Mouse (Mus musculus) limb, embryonic 14.5 days (tissue): ENCODE measurements at regions not wholly inside any gene's neighbourhood (a gene's known extent, or its start where the extent isn't known, plus 50 kb on each side); places are given as distances from the start of the nearest gene placed in this dataset.

Source experiments
- ATAC-seq: fragments of 200-750 bp; cut with Nextera tagmentation; 2 replicates; pipeline ENCODE4 v1.8.0; 2017; ENCODE audit warnings: low read depth, moderate number of reproducible peaks, moderate TSS enrichment; ENCODE audit not compliant: low FRiP score
- DNase-seq: peaks from one replicate; pipeline ENCODE4 v3.0.0-alpha.2; 2015; ENCODE audit warnings: low spot score
- H3K27ac ChIP-seq: fragments of 300-500 bp; sonication (generic); replicated peaks from 2 replicates; pipeline ENCODE4 v1.5.1; 2014; ENCODE audit warnings: low read depth, mild to moderate bottlenecking, low read length, moderate library complexity, mixed read lengths
- H3K27me3 ChIP-seq: fragments of 300-500 bp; sonication (generic); 2 replicates; pipeline ENCODE4 v1.6.1; 2014; ENCODE audit warnings: low read length, mixed read lengths; ENCODE audit not compliant: control insufficient read depth, insufficient read depth
- H3K36me3 ChIP-seq: fragments of 300-500 bp; sonication (generic); 2 replicates; pipeline ENCODE4 v1.6.1; 2014; ENCODE audit warnings: mild to moderate bottlenecking, low read length, moderate library complexity, mixed read lengths; ENCODE audit not compliant: control insufficient read depth, insufficient read depth
- H3K4me1 ChIP-seq: fragments of 300-500 bp; sonication (generic); 2 replicates; pipeline ENCODE4 v1.6.1; 2014; ENCODE audit warnings: antibody characterized with exemption, low read length, mixed read lengths; ENCODE audit not compliant: control insufficient read depth, insufficient read depth
- H3K4me2 ChIP-seq: fragments of 300-500 bp; sonication (generic); replicated peaks from 2 replicates; pipeline ENCODE4 v1.6.1; 2014; ENCODE audit warnings: low read depth, mild to moderate bottlenecking, low read length, moderate library complexity; ENCODE audit not compliant: severe bottlenecking
- H3K4me3 ChIP-seq: fragments of 300-500 bp; sonication (generic); replicated peaks from 2 replicates; pipeline ENCODE4 v1.5.1; 2014; ENCODE audit warnings: low read length
- H3K9ac ChIP-seq: fragments of 300-500 bp; sonication (generic); 2 replicates; pipeline ENCODE4 v1.6.1; 2014; ENCODE audit warnings: mild to moderate bottlenecking, low read depth, low read length, moderate library complexity; ENCODE audit not compliant: severe bottlenecking
- H3K9me3 ChIP-seq: fragments of 300-500 bp; sonication (generic); 2 replicates; pipeline ENCODE4 v1.6.1; 2016; ENCODE audit warnings: low read length; ENCODE audit not compliant: control insufficient read depth
- POLR2A ChIP-seq: fragments of 200-500 bp; IDR thresholded peaks from 2 replicates; pipeline ENCODE4 v1.8.0; 2012; ENCODE audit warnings: inconsistent platforms, mild to moderate bottlenecking, moderate library complexity, borderline replicate concordance; ENCODE audit not compliant: insufficient read depth, insufficient read length; ENCODE audit errors: extremely low read depth
- WGBS: fragments of 180-500 bp; shearing (Covaris S2); extraction: QIAGEN DNeasy Blood & Tissue Kit; methylation state at CpG from one replicate; pipeline ENCODE4 v1.1.7; 2014; 5-methylcytosine and 5-hydroxymethylcytosine counted together

DNA sequence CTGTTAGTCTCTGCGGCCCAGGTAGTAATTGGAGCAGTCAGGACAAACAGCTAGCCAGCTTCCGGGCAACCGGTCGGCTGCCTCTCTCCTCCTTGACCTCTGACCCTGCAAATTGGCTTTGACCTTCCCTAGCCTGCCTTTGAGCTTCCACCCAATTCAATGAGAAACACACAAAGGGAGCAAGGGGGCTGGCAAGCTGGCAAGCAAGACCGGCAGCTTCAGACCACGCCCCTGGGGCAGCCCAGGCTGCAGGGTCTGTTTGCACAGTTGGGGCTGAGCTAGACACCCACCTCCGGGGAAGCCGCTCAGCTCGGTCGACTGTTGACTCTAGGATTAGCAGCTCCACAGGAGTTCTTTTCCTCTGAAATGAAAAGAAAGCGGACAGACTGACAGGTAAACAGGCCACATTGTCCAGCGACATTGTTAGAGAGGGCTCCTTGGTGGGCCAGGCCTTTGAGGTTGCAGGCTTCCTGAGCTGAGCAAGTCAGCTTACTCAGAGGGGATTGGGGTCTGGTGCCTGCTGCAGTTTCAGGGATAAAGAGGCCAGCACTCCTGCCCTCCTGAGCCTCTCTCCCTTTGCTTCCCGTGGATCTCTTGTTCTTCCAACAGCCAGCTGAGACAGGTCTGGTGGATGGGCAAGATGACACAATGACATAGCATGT, 116.6 kb downstream of the Inhbb start:
- H3K36me3 ChIP-seq, result no peaks in the 10 kb centered on the region
- TF ChIP-seq POLR2A, result no peak
- no peak overlapping the region for H3K4me3 ChIP-seq
- H3K9me3 ChIP-seq, result no peaks in the 10 kb centered on the region
- WGBS, result 19% methylated on average over 13 of the region's 13 CpGs
- ATAC-seq (no peak), DNase-seq (no peak)
- no peaks in the 10 kb centered on the region; the same call in 1 of the 2 replicates for H3K4me1 ChIP-seq
- no peak overlapping the region for H3K4me2 ChIP-seq
- no peaks in the 10 kb centered on the region for H3K27me3 ChIP-seq
- H3K9ac ChIP-seq, result no peak overlapping the region
- no peak overlapping the region for H3K27ac ChIP-seq

DNA sequence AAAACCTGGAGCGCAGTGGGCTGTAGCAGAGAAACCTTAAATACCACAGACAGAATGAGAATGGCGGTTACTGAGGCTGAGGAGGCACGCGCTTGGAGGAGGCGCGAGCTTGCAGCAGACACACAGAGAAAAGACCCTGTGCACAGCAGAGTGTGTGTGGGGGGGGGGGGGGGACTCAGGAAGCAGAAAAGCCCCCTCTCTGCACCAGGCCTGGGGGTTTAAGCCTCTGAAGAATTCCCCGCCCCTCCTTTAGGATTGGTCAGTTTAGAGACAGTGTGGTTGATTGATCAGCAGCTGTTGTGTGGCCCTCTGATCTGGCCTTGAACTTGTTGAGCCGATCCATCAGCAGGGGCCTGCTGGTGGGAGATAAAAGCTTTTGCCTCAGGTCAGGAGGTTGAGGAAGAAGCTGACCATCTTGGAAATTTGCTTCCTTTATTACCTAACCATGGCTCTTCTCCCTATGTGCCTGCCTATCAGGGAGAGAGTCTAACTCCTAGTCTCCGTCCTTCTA, 117.5 kb downstream of the Inhbb start:
- no peak overlapping the region for H3K9ac ChIP-seq
- no peaks in the 10 kb centered on the region for H3K9me3 ChIP-seq
- ATAC-seq (no peak), DNase-seq (no peak)
- H3K4me1 ChIP-seq, result no peaks in the 10 kb centered on the region; the same call in 1 of the 2 replicates
- H3K27ac ChIP-seq, result no peak overlapping the region
- WGBS, result 33% methylated on average over 9 of the region's 9 CpGs
- H3K36me3 ChIP-seq, result no peaks in the 10 kb centered on the region
- H3K27me3 ChIP-seq, result no peaks in the 10 kb centered on the region
- H3K4me3 ChIP-seq, result no peak overlapping the region
- H3K4me2 ChIP-seq, result no peak overlapping the region
- no peak for TF ChIP-seq POLR2A

- ATAC-seq, result no peak
- no peaks in the 10 kb centered on the region for H3K36me3 ChIP-seq
- TF ChIP-seq POLR2A, result no peak
- 73% methylated on average over 7 of the region's 7 CpGs for WGBS
- DNase-seq, result no peak
- H3K9ac ChIP-seq, result no peak overlapping the region
- no peaks in the 10 kb centered on the region for H3K27me3 ChIP-seq
- no peaks in the 10 kb centered on the region for H3K9me3 ChIP-seq
- no peak overlapping the region for H3K4me3 ChIP-seq
- no peaks in the 10 kb centered on the region; the same call in 1 of the 2 replicates for H3K4me1 ChIP-seq
- H3K4me2 ChIP-seq, result no peak overlapping the region
- no peak overlapping the region for H3K27ac ChIP-seq
These were observed 119.6 kb downstream of the Inhbb start for GRCm38 (mm10) chr1:119302349-119302995.

GRCm38 (mm10) chr1:119301931-119302330, 120.1 kb downstream of the Inhbb start:
- no peak overlapping the region for H3K4me3 ChIP-seq
- DNase-seq (no peak), ATAC-seq (no peak)
- H3K4me2 ChIP-seq, result no peak overlapping the region
- no peak overlapping the region for H3K9ac ChIP-seq
- H3K27ac ChIP-seq, result no peak overlapping the region
- H3K27me3 ChIP-seq, result no peaks in the 10 kb centered on the region
- H3K4me1 ChIP-seq, result no peaks in the 10 kb centered on the region; the same call in 1 of the 2 replicates
- H3K9me3 ChIP-seq, result no peaks in the 10 kb centered on the region
- 87% methylated on average over 7 of the region's 7 CpGs for WGBS
- TF ChIP-seq POLR2A, result no peak
- no peaks in the 10 kb centered on the region for H3K36me3 ChIP-seq

GRCm38 (mm10) chr1:119301258-119301657, 120.8 kb downstream of the Inhbb start:
- ATAC-seq, result no peak

More at GRCm38 (mm10) chr1:119301258-119301657, 120.8 kb downstream of the Inhbb start:
- H3K27me3 ChIP-seq, result no peaks in the 10 kb centered on the region
- no peak overlapping the region for H3K9ac ChIP-seq
- no peaks in the 10 kb centered on the region; the same call in 1 of the 2 replicates for H3K4me1 ChIP-seq
- DNase-seq, result no peak
- no peak overlapping the region for H3K4me3 ChIP-seq
- WGBS, result 89% methylated on average over 11 of the region's 11 CpGs
- TF ChIP-seq POLR2A, result no peak
- no peak overlapping the region for H3K4me2 ChIP-seq
- H3K9me3 ChIP-seq, result no peaks in the 10 kb centered on the region
- H3K27ac ChIP-seq, result no peak overlapping the region
- H3K36me3 ChIP-seq, result no peaks in the 10 kb centered on the region
